Mouse (Mus musculus) lung, postnatal 0 days (tissue): ENCODE data around the gene Dpep3.

Experiments
- CTCF ChIP-seq: IDR thresholded peaks from 2 replicates; pipeline ENCODE4 v1.5.1; 2016; ENCODE audit warnings: antibody characterized with exemption, mild to moderate bottlenecking
- EP300 ChIP-seq: IDR thresholded peaks from 2 replicates; pipeline ENCODE4 v1.6.1; 2016; ENCODE audit warnings: antibody characterized with exemption, mild to moderate bottlenecking, control low read depth

DNA sequence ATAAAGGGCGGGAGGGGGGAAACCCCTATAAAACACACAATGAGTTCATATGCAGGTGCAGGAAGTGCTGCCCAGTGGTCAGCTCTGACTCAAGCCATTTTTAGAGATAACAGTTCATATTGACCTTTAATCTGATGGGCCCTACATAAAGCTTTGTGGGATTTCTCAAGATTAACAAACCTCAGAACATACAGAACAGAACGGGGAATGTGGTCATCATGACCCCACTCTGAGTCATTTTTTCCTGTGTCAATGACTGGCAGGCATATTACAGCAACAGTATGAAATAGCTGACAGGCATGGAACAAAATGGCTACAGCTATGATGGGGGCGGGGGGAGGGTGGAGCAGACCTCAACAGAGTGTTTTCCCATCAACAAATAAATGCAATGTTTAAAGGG lies 27.9 kb upstream of the Dpep3 start:
- TF ChIP-seq CTCF (no peak), EP300 (peak; percentile 80)
